19 mouse cellular contexts compared by ENCODE assay signal in genomic region chr5:47431599-47432328, GRCm38 (mm10).
DNase-seq lines count a peak whose midpoint lies in the region; ATAC-seq and TF ChIP-seq lines count a peak whose summit lies in the region.
"Had no signal": no experiment of that assay in that cellular context is flagged by ENCODE, and none has a peak within 500 bp of the region (broad histone marks: within the 10 kb centered on the region; RNA-seq: fewer than 3 reads in every experiment).

No protein-coding gene starts in this region.

- H3K4me1 ChIP-seq in hindbrain, embryonic 10.5 days (replicated peaks), result peaks cover 11% of the 10 kb centered on the region
- no peaks in the 10 kb centered on the region for H3K4me1 ChIP-seq in hindbrain, postnatal 0 days (ENCODE audit: insufficient read depth, low read length)
- H3K4me1 ChIP-seq in liver, adult 2 months (ENCODE audit: control insufficient read depth, insufficient read depth, low read length), result no peaks in the 10 kb centered on the region
- H3K4me1 ChIP-seq in liver, embryonic 12.5 days, result no peaks in the 10 kb centered on the region
- H3K4me1 ChIP-seq in liver, embryonic 16.5 days (ENCODE audit: control insufficient read depth, low read depth, low read length), result no peaks in the 10 kb centered on the region
- H3K4me1 ChIP-seq: limb, embryonic 15.5 days had no signal

- no peak for TF ChIP-seq POLR2A in liver, adult 2 months (IDR thresholded peaks at IDR 0.05; ENCODE audit: extremely low read depth, insufficient read depth, low read length)

- no peak overlapping the region for H3K4me2 ChIP-seq in hindbrain, postnatal 0 days (ENCODE audit: low read depth, low read length)
- H3K4me2 ChIP-seq in liver, embryonic 12.5 days, result no peak overlapping the region
- H3K4me2 ChIP-seq in liver, embryonic 16.5 days (ENCODE audit: low read depth, low read length), result no peak overlapping the region
- H3K4me2 ChIP-seq: limb, embryonic 15.5 days had no signal

- H3K9me3 ChIP-seq in hindbrain, embryonic 10.5 days, result no peaks in the 10 kb centered on the region
- H3K9me3 ChIP-seq in hindbrain, postnatal 0 days (ENCODE audit: low read length), result no peaks in the 10 kb centered on the region
- H3K9me3 ChIP-seq in liver, embryonic 12.5 days (replicated peaks), result no peaks in the 10 kb centered on the region
- H3K9me3 ChIP-seq in liver, embryonic 16.5 days (replicated peaks; ENCODE audit: control insufficient read depth, low read length), result no peaks in the 10 kb centered on the region
- H3K9me3 ChIP-seq: limb, embryonic 15.5 days had no signal

- no peaks in the 10 kb centered on the region for H3K27me3 ChIP-seq in hindbrain, embryonic 10.5 days (ENCODE audit: insufficient read depth, poor library complexity, severe bottlenecking)
- no peaks in the 10 kb centered on the region for H3K27me3 ChIP-seq in hindbrain, postnatal 0 days (ENCODE audit: insufficient read depth, low read length)
- H3K27me3 ChIP-seq in liver, adult 2 months (ENCODE audit: control insufficient read depth, insufficient read depth, low read length), result no peaks in the 10 kb centered on the region
- H3K27me3 ChIP-seq in liver, embryonic 12.5 days (replicated peaks), result no peaks in the 10 kb centered on the region
- no peaks in the 10 kb centered on the region for H3K27me3 ChIP-seq in liver, embryonic 16.5 days (ENCODE audit: control insufficient read depth, insufficient read depth, low read depth, low read length)
- H3K27me3 ChIP-seq: limb, embryonic 15.5 days had no signal

- H3K4me3 ChIP-seq in hindbrain, embryonic 10.5 days, result no peak overlapping the region
- no peak overlapping the region for H3K4me3 ChIP-seq in hindbrain, postnatal 0 days (ENCODE audit: low read length)
- H3K4me3 ChIP-seq in liver, adult 2 months (ENCODE audit: insufficient read depth, low read depth, low read length), result no peak overlapping the region
- no peak overlapping the region for H3K4me3 ChIP-seq in liver, embryonic 12.5 days
- no peak overlapping the region for H3K4me3 ChIP-seq in liver, embryonic 16.5 days (ENCODE audit: low read depth, low read length)
- H3K4me3 ChIP-seq: limb, embryonic 15.5 days had no signal

- TF ChIP-seq CTCF in hindbrain, postnatal 0 days (IDR thresholded peaks at IDR 0.05; ENCODE audit: low read depth), result no peak
- no peak for TF ChIP-seq CTCF in liver, adult 2 months (IDR thresholded peaks at IDR 0.05; ENCODE audit: low read depth, low read length)

- H3K9ac ChIP-seq in hindbrain, postnatal 0 days (replicated peaks; ENCODE audit: low read length), result no peak overlapping the region
- H3K9ac ChIP-seq in liver, adult 2 months (ENCODE audit: low read depth, low read length), result no peak overlapping the region
- H3K9ac ChIP-seq in liver, embryonic 12.5 days, result no peak overlapping the region
- no peak overlapping the region for H3K9ac ChIP-seq in liver, embryonic 16.5 days (ENCODE audit: low read depth, low read length)
- H3K9ac ChIP-seq: limb, embryonic 15.5 days had no signal

- 21% methylated on average over 5 of the region's 5 CpGs for WGBS in hindbrain, embryonic 10.5 days
- 33% methylated on average over 5 of the region's 5 CpGs for WGBS in hindbrain, postnatal 0 days
- WGBS in liver, adult 2 months, result 32% methylated on average over 5 of the region's 5 CpGs
- WGBS in liver, embryonic 12.5 days (ENCODE audit: insufficient replicate concordance), result 67% methylated on average over 5 of the region's 5 CpGs
- WGBS in liver, embryonic 16.5 days (ENCODE audit: insufficient replicate concordance), result 58% methylated on average over 5 of the region's 5 CpGs

- ATAC-seq in hindbrain, postnatal 0 days, result no peak
- ATAC-seq in liver, embryonic 12.5 days, result no peak
- 0 out of 2 replicates have a peak, but pooled peaks have one; percentile 35 for ATAC-seq in liver, embryonic 16.5 days (ENCODE audit: low read depth)
- ATAC-seq: activated CD4-positive, CD25-positive, alpha-beta regulatory T cell, adult 4 months; forebrain, embryonic 16.5 days; inflammation-experienced regulatory T-cells, adult 6 months had no signal

- H3K36me3 ChIP-seq in hindbrain, embryonic 10.5 days, result no peaks in the 10 kb centered on the region
- no peaks in the 10 kb centered on the region for H3K36me3 ChIP-seq in hindbrain, postnatal 0 days (ENCODE audit: insufficient read depth, low read length)
- H3K36me3 ChIP-seq in liver, adult 2 months (ENCODE audit: control insufficient read depth, insufficient read depth, low read length), result no peaks in the 10 kb centered on the region
- no peaks in the 10 kb centered on the region for H3K36me3 ChIP-seq in liver, embryonic 12.5 days
- no peaks in the 10 kb centered on the region for H3K36me3 ChIP-seq in liver, embryonic 16.5 days (ENCODE audit: control insufficient read depth, insufficient read depth)
- H3K36me3 ChIP-seq: limb, embryonic 15.5 days had no signal

- H3K27ac ChIP-seq in hindbrain, embryonic 10.5 days, result peak overlapping the region; percentile 50
- H3K27ac ChIP-seq in hindbrain, postnatal 0 days, result no peak overlapping the region
- no peak overlapping the region for H3K27ac ChIP-seq in liver, adult 2 months (replicated peaks; ENCODE audit: insufficient read depth, low read depth, low read length)
- H3K27ac ChIP-seq in liver, embryonic 12.5 days, result no peak overlapping the region
- no peak overlapping the region for H3K27ac ChIP-seq in liver, embryonic 16.5 days (ENCODE audit: low read length)
- H3K27ac ChIP-seq: limb, embryonic 15.5 days had no signal

- intact Hi-C loops in heart, postnatal 25 days (cut with DNase I), result no loop called here
- intact Hi-C loops in gastrocnemius, postnatal 36 days (cut with DNase I), result no loop called here

- DNase-seq in hindbrain, embryonic 10.5 days (ENCODE audit: low spot score), result peak; percentile 28
- DNase-seq in hindbrain, postnatal 0 days (ENCODE audit: low spot score), result no peak
- peak; percentile 2 for DNase-seq in liver, adult 2 months (ENCODE audit: extremely low read depth, low read depth, low spot score)
- peak; percentile 50 for DNase-seq in embryo, embryonic 11 days
- DNase-seq in heart, postnatal 25 days (ENCODE audit: low spot score), result no peak
- DNase-seq in gastrocnemius, postnatal 36 days, result no peak
- DNase-seq: cerebellum, adult 11 months; cerebellum, postnatal 36 days; gastrocnemius, postnatal 10 days; heart, postnatal 36 days; layer of hippocampus, postnatal 36 days; lung, postnatal 14 days; right cerebral cortex, postnatal 4 days had no signal

- H3K79me2 ChIP-seq in liver, adult 2 months (ENCODE audit: control insufficient read depth, insufficient read depth, low read length), result no peaks in the 10 kb centered on the region

Comparison
In these comparisons a context has a peak if more than half of its experiments do, and no peak if none do; other contexts are left out.
1. DNase-seq: peak in hindbrain, embryonic 10.5 days (single experiment), liver, adult 2 months (single experiment) and embryo, embryonic 11 days (single experiment); none in hindbrain, postnatal 0 days (single experiment), heart, postnatal 25 days (single experiment) and gastrocnemius, postnatal 36 days (0 of 2).